Mouse (Mus musculus) cerebellum, postnatal 4 days (tissue): ENCODE measurements around the gene Olfr205.
"Not testable (repeated sequence)": the region's sequence is repeated elsewhere in the genome, so short reads cannot be mapped to it uniquely, and the experiment has no call there.

Experiments used
- DNase-seq, 2 experiments: peaks; one replicate each; pipeline ENCODE4 v3.0.0; 2022; ENCODE audit warnings: low spot score in 2 of 2, mixed read lengths in 1 of 2

Olfr205 gene

GRCm38 (mm10) chr16:59331038-59331437 is at the start of gene Olfr205:
Gene Olfr205, minus strand, starts transcription at chr16:59331138.
- no peak for DNase-seq

- DNase-seq: no peak
Observed at GRCm38 (mm10) chr16:59363893-59364292, 33.0 kb upstream of the Olfr205 start, which contains the start of gene Olfr209. Gene Olfr209, minus strand, starts transcription at chr16:59363993.

- no peak for DNase-seq
Observed at GRCm38 (mm10) chr16:59349146-59349545, 18.2 kb upstream of the Olfr205 start, which contains the start of gene Olfr206. Gene Olfr206, minus strand, starts transcription at chr16:59349246.

- not testable (repeated sequence) for DNase-seq
Observed at GRCm38 (mm10) chr16:59323262-59323661, 7.7 kb downstream of the Olfr205 start.

GRCm38 (mm10) chr16:59318148-59318547 is 12.8 kb downstream of the Olfr205 start, which contains the start of gene Olfr204:
Gene Olfr204, minus strand, starts transcription at chr16:59318248.
- DNase-seq: no peak

GRCm38 (mm10) chr16:59298581-59298980 is 32.4 kb downstream of the Olfr205 start, which contains the start of gene Olfr203:
Gene Olfr203, plus strand, starts transcription at chr16:59298881.
- DNase-seq: no peak

GRCm38 (mm10) chr16:59287576-59287975 is 43.4 kb downstream of the Olfr205 start:
- not testable (repeated sequence) for DNase-seq

- DNase-seq: no peak
Observed at GRCm38 (mm10) chr16:59286693-59287092, 44.2 kb downstream of the Olfr205 start, which contains the start of gene Olfr202. Gene Olfr202, minus strand, starts transcription at chr16:59286793.

GRCm38 (mm10) chr16:59283476-59283875 is 47.5 kb downstream of the Olfr205 start:
- no peak for DNase-seq

GRCm38 (mm10) chr16:59280542-59280941 is 50.4 kb downstream of the Olfr205 start:
- DNase-seq: no peak
